Mouse (Mus musculus) c-Kit-positive CD71-positive TER-119-positive erythroid progenitor cells, embryonic 14.5 days (primary cell): Measurements from ENCODE around the gene Il2rg.
A peak's percentile ranks its signal among the peaks of the same experiment; 100 is the strongest.

Experiments
- DNase-seq: peaks from one replicate; pipeline ENCODE4 v3.0.0-alpha.2; 2013; ENCODE audit warnings: low spot score

The Il2rg gene

GRCm38 (mm10) chrX:101268025-101268754, at the start of gene Il2rg:
Gene Il2rg, minus strand, starts transcription at chrX:101268255.
- DNase-seq, result no peak

- DNase-seq, result no peak
These were observed 45.7 kb upstream of the Il2rg start for GRCm38 (mm10) chrX:101313625-101314359.

DNA sequence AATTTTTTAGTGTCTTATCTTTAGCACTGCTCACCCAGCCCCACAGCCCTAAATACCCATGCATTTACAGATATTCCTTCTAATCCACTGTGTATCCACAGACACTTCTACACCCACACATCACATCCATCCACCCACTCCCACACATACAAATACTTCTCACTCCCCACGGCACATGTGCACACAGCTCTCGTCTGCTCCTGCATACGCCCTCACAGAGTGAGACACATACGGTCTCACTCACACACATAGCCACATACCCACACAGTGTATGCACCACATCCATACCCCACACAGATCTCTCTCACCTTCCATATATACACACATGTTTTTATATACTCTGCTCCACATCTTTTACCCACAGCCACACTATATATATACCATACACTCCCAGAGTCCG, 41.2 kb upstream of the Il2rg start:
- no peak for DNase-seq

DNA sequence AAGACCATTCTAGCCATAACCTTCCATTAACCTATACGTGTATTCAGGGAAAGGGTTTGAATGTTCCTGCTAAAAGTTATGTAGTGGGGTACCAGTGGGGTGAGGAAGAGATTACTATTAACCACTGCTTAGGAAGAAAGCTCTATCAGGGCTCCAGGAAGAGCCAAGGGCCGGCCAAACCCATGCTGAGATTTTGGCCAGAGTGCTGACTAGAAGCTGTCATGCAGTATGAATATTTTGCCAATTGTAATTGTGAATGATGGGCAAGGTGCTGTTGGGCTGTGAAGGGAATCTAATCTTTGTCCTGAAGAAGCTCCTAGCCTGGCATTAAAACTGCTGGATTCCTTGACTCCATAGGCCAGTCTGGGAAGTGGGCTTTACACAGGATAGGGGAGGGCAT, 36.6 kb upstream of the Il2rg start:
- DNase-seq, result no peak

- no peak for DNase-seq
These were observed 33.6 kb upstream of the Il2rg start for GRCm38 (mm10) chrX:101301654-101302053.

DNA sequence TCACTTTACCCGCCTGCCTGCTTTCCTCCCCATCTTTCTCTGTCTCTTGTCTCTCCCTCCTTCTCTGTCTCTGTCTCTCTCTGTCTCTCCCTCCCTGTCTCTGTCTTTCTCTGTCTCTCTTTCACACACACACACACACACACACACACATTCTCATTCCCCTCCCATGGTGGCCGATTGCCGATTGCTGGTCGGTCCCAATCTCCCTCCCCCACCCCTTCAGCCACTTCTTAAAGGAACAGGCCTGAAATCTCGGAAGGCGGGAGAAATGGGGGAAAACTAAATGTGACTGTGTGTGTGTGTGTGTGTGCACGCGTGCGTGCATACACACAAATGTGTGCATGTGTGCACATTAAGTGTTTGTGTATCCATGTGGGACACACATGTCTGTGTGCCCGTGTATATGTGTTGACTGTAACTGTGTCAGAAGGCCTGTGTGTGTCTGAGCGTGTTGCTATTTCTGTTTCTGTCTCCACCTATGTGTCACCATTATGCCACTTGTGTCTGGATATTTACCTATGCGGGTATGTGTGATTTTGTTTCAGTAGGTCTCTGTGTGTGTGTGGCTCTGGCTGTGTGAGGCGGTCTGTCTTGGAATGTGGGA, 32.5 kb upstream of the Il2rg start:
- DNase-seq, result no peak

- DNase-seq, result no peak
These were observed 31.7 kb upstream of the Il2rg start for GRCm38 (mm10) chrX:101299473-101300426.

DNA sequence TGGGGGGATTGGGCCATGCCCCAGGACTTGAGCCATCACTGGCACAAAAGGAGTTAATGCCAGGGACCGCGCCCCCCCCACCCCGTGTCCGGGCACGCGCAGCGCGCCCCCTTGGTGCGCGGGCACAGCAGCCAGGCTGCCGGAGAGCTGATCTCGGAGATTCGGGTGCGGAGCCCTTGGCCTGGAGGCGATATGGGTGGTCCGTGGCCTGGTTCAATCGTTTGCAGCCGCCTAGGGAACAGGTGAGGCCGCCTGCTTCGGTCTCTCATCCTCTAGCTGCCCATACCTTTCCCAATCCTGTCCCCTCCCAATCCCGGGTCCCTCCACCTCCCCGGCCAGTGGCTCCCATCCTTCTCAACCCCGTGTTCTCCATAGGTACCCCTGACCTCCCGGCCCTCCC, 31.0 kb upstream of the Il2rg start, which contains the start of gene Nlgn3:
Nlgn3 (plus strand) TSS at position 114 of the 400 bp plus-strand sequence.
- no peak for DNase-seq

DNA sequence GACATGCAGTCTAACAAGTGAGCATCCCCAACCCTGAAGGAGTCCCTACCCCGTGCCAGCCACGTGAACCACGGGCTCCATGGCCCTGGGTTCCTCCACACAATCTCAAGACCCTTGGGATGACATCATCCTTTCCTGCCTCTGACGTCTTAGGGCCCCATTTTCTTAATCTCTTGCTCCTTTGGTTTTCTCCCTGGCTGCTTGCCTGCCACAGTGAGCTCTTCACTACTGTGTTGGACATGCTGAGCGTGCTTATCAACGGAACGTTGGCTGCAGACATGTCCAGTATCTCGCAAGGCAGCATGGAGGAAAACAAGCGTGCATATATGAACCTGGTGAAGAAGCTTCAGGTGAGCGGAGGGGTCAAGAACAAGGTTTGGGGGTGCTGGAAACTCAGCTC, 22.1 kb upstream of the Il2rg start:
- no peak for DNase-seq

DNA sequence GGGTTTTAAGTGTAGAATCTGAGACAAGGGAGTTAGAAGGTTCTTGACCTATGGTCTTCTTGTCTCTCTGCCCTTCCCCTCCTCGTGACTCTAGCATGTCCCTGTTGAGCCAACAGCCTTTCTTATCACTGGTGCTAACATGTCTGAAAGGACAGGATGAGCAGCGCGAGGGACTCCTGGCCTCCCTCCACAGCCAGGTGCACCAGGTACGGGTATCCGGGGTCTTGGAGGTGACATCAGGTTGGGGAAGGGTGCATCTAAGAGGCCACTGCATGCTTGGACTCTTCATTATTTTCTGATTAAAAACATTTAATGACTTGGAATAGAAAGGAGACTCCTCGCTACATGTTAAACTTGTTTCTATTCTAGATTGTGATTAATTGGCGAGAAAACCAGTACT, 21.0 kb upstream of the Il2rg start:
- DNase-seq, result no peak

GRCm38 (mm10) chrX:101288432-101288831, 20.4 kb upstream of the Il2rg start:
- DNase-seq, result no peak

DNA sequence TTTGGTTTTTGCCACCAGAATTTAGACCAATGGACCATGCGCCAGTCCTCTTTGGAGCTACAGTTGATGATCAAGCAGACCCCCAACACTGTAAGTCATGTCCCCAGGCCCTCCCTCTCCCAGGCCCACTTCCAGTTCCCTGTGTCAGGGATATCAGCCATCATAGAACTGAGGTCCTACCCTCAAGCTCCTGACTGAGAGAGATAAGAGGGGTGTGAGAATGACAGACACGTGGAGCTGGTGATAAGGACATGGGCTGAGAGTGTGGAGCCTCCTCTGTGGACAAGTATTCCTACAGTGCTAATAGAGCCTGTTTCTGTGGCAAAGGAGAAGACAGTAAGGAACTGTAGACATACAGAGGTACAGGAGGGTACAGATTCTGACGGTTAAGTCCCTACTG, 19.5 kb upstream of the Il2rg start:
- peak; percentile 81 for DNase-seq

DNA sequence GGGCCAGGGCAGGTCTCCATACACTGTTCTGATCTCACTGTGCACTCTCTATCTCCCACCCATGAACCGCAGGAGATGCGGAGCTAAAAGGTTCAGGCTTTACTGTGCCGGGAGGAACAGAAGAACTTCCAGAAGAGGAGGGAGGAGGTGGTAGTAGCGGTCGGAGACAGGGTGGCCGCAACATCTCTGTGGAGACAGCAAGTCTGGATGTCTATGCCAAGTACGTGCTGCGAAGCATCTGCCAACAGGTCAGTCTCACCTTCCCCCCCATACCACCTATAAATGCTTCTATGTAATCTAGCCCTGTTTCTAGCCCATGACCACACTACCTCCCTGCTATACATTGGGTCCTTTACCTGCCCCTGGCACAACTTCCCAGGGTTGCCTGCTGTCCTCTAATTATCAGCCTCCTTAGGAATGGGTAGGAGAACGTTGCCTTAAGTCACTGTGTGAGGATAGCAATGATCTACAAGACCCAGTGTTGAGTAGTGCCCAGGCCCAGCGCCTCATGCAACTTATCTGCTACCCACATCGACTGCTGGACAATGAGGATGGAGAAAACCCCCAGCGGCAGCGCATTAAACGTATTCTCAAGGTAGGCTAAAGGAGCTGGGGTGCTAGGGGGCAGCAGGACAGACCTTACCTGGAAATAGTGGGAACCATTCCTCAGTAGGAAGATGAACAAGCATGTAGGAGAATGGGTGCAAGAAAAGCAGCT, 18.1 kb upstream of the Il2rg start:
- no peak for DNase-seq

DNA sequence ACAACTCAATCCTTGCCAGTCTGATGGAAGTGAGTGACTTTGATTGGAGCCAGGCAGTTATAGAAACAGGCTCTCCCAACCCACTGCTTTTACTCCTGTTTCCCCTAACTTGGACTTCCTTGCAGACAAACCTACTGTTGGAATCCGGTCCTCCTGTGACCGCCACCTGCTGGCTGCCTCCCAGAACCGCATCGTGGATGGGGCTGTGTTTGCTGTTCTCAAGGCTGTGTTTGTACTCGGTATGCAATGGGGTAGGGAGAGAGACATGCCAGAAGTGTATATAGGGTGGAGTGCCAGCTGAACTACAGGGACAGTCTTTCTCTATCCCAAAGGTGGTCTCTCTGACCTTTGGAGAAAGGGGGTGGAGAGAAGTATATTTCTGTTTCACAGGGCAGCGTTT, 17.5 kb upstream of the Il2rg start:
- DNase-seq, result peak; percentile 56

DNA sequence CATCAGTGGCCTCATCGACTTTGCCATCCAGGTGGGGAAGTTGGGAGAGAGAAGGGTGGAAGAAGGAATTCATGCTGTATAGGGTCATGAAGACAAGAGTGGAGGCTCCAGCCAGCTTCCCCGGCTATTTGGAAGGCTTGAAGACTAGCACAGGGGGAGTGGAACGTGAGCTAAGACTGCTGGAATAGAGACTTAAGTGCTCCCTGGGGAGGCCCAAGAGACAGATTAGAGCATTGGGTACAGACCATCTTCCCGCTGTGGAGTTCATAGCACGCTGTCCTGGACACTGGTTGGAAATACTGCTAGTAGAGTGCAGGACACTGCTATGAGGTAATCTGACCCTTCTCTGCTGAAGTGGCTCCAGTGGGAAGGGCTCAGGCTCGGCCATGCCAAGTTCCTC, 14.8 kb upstream of the Il2rg start:
- DNase-seq, result no peak

DNA sequence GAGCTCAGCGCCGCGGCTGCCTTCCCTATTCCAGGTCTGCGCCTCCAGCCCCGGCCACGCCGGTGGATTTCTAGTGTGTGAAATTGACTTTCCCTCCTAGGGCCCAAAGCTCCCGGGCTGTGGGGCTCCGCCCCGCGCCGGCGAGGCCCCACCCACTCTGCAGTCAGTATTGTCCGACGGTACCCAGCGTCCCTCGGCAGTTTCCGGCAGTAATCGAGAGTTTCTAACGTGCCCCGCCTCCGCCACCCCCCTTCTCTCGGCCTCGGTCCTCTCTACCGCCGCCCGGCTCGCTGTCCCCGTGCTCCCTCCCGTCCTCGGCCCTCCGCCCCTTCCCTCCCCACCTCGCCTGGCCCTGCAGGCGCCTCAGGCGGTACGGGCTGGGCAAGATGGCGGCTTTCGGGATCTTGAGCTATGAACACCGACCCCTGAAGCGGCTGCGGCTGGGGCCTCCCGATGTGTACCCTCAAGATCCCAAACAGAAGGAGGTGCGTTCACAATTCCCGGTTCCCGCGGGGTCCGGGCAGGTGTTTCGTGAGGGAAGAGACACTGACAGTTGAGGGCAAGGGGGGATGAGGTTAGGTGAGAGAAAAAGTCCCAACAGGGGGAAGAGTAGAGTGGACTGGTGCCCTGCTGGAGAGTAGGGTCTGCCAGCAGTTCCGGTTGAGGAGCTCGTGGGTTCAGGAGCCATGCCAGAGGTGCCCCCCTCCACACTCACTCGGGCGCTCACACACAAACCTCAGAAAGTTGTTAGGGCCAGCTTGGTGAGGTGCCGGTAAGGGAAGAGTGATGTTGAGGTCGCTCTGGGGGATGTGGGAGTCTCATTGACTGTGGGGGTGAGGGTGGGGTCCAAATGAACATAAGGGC, 6.1 kb upstream of the Il2rg start, which contains the start of gene Med12:
Med12 (plus strand) TSS at position 156 of the 864 bp plus-strand sequence.
- DNase-seq, result peak; percentile 86

DNA sequence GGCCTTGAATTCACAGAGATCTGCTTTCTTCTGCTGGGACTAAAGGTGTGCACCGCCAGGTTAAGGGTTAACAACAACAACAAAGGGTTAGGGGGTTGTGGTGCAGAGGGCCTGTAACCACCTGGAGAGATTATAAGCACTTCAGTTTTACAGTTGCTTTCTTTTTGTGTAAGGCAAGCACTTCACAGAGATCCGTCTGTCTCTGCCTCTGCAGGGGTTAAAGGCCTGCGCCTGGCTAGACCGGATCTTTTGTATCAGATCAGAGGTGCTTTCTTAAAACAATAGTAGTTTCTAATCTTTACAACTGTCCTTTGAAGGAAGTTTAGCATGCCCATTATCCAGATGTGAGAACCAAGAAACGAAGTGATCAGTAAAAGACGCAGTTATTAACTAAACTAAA, 5.4 kb upstream of the Il2rg start:
- DNase-seq, result no peak

DNA sequence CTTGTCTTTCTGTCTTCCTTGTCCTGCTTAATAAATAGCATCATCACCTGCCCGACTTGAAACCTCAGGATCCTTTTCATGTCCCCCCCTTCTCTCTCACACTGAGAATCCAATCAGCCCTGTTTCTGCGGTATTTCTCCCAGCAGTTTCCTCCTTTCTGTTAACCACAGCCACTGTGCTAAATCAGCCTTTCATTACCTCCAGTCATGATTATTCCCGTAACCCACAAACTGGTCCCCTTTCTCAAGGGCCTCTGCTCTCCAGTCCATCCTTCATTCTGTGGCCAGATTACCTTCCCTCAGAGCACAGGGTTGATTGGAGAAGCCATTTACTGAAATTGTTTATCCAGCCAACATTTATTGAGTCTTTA, 685 bp upstream of the Il2rg start, which contains the start of gene Gm20489:
Gm20489 (minus strand) TSS at position 269 of the 370 bp plus-strand sequence.
- no peak for DNase-seq

DNA sequence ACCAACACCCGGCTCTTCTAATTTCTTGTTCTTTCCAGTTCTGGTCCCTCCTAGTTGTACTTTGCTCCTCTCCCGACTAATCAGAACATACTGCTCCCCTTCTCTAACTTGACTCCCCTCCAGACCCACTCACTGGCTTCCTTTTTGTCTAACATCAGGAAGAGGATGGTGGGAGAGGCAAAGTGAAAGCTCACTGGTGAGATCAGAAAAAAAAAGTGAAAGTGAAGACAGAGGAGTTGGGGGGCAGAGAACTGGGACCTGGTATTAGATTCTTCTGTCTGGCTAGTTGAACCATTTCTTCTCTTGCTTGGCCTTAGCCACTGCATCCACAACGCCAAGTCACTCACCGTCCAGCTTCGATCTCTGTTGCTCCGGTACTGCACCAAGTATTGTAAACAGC, 1.4 kb downstream of the Il2rg start:
- DNase-seq, result no peak

DNA sequence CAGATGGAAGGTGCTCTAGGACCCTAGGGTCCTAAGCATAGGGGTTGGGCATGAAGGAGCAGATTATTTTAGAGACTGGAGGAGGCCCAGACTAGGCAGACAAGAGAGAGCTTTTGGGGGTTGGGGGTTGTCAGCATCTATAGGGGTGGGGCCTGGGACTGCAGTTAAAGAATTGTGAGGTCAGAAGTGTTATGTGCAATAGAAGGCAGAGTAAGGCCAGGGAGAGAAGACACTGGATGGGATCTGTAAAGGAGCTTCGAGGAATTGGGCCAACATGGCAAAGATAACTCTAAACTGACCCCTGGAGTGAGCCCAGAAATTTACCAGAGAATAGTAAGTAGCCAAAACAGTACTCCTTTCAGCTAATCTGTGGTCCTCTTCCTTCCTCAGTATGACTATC, 4.2 kb downstream of the Il2rg start, which contains the start of gene Gm614:
Gm614 (minus strand) TSS at position 101 of the 400 bp plus-strand sequence.
- DNase-seq, result no peak
